Mouse (Mus musculus) stomach, embryonic 16.5 days (tissue): ENCODE data around the gene Irf1. TPM values are rescaled to one million over a fixed set of nuclear protein-coding genes. Genes with fewer than 3 reads are reported as not detected.

Experiments used
- ATAC-seq: fragments of 200-750 bp; cut with Nextera tagmentation; 2 replicates; pipeline ENCODE4 v1.8.0; 2017; ENCODE audit warnings: moderate number of reproducible peaks, moderate TSS enrichment; ENCODE audit not compliant: insufficient read depth, low FRiP score
- H3K27ac ChIP-seq: fragments of 300-500 bp; sonication (generic); 2 replicates; pipeline ENCODE4 v1.5.1; 2014; ENCODE audit warnings: low read length
- H3K27me3 ChIP-seq: fragments of 300-500 bp; sonication (generic); 2 replicates; pipeline ENCODE4 v1.6.1; 2014; ENCODE audit warnings: low read length, control low read depth, mixed read lengths; ENCODE audit not compliant: control insufficient read depth, insufficient read depth
- H3K36me3 ChIP-seq: fragments of 300-500 bp; sonication (generic); 2 replicates; pipeline ENCODE4 v1.6.1; 2014; ENCODE audit warnings: low read length; ENCODE audit not compliant: control insufficient read depth, insufficient read depth
- H3K4me1 ChIP-seq: fragments of 300-500 bp; sonication (generic); 2 replicates; pipeline ENCODE4 v1.6.1; 2014; ENCODE audit warnings: low read length, control low read depth, mixed read lengths; ENCODE audit not compliant: control insufficient read depth, insufficient read depth
- H3K4me2 ChIP-seq: fragments of 300-500 bp; sonication (generic); 2 replicates; pipeline ENCODE4 v1.6.1; 2014; ENCODE audit warnings: low read depth, low read length, mixed read lengths
- H3K4me3 ChIP-seq: fragments of 300-500 bp; sonication (generic); replicated peaks from 2 replicates; pipeline ENCODE4 v1.5.1; 2014; ENCODE audit warnings: mild to moderate bottlenecking, low read length
- H3K9ac ChIP-seq: fragments of 300-500 bp; sonication (generic); 2 replicates; pipeline ENCODE4 v1.6.1; 2014; ENCODE audit warnings: low read length
- H3K9me3 ChIP-seq: fragments of 300-500 bp; sonication (generic); replicated peaks from 2 replicates; pipeline ENCODE4 v1.6.1; 2016; ENCODE audit warnings: low read length, control low read depth; ENCODE audit not compliant: control insufficient read depth
- WGBS: fragments of 180-500 bp; shearing (Covaris S2); extraction: QIAGEN DNeasy Blood & Tissue Kit; methylation state at CpG from one replicate; pipeline ENCODE4 v1.1.7; 2014; 5-methylcytosine and 5-hydroxymethylcytosine counted together
- microRNA-seq: library from miRNA; unstranded; fragments of <30 nt; microRNA quantifications from one replicate; pipeline ENCODE4, GENCODE M21; 2016
- polyA plus RNA-seq: library from polyadenylated mRNA; unstranded; fragments of >200 nt; fragmentation: Nextera tagmentation; extraction: Ambion mirVana; gene quantifications from 2 replicates; pipeline ENCODE4 v1.2.1, GENCODE M21; 2015

Irf1 gene
- polyA plus RNA-seq, 1 experiment from 2014 or later, result 25.8 TPM

DNA sequence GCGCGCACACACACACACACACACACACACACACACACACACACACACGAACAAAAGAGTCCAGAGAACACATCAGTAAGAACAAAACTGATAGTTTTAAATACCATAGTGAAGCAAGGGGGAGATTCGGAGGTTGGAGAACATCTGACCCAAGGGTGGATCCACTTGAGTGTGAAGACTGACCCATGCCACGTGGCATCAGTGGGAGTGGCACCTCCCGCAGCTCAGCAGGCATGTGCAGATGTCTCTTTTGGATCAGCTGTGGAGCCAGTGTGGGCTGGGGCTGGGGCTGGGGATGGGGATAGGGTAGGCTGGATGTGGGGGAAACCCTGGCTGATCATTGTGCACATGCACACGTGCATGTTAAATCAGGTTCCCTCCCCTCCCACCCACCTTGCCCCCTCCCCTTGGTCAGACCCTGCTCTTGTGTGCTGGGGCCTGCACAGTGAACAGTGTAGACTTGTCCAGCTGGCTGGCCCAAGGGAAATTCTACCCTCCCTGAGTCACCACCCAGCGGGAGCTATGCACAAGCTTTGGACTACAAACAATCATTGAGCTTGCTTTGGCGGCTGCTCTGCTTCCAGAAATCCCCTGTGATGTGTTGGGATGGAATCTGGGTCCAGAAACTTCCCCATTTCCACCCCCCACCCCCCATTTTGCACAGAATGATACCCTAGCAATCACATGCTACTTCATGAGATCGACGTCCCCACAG is 51.6 kb downstream of the Irf1 start:
- no peak overlapping the region for H3K4me3 ChIP-seq
- no peak overlapping the region for H3K4me2 ChIP-seq
- WGBS, result 81% methylated on average over 11 of the region's 11 CpGs
- H3K27ac ChIP-seq, result no peak overlapping the region
- 0 out of 2 replicates have a peak, but pooled peaks cover 3% of the 10 kb centered on the region for H3K4me1 ChIP-seq
- no peak overlapping the region for H3K9ac ChIP-seq
- no peaks in the 10 kb centered on the region for H3K27me3 ChIP-seq
- no peaks in the 10 kb centered on the region for H3K36me3 ChIP-seq
- ATAC-seq, result no peak
- H3K9me3 ChIP-seq, result no peaks in the 10 kb centered on the region

DNA sequence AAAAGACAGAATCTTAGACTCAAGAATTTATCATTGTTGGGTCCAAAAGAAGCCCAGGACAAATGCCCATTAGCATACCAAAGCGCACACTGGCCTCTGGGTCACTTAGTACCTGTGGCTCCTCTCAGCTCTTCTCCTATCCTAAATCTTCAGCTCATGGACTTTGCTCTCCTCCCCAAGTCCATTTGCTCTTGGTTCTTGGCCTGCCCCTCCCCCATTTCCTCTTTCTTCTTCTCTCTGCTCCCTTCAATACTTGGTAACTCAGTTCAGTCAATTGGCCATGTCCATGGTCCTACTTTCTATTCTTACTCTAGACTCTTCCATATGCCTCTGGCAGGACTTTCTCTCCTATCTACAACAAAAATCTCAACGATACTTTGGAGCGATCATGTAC is 52.1 kb downstream of the Irf1 start:
- H3K27me3 ChIP-seq, result no peaks in the 10 kb centered on the region
- no peak overlapping the region for H3K4me3 ChIP-seq
- no peak overlapping the region for H3K27ac ChIP-seq
- WGBS, result 90% methylated on average over 3 of the region's 3 CpGs
- no peak for ATAC-seq
- no peaks in the 10 kb centered on the region for H3K36me3 ChIP-seq
- no peak overlapping the region for H3K4me2 ChIP-seq
- no peaks in the 10 kb centered on the region for H3K9me3 ChIP-seq
- H3K4me1 ChIP-seq, result 0 out of 2 replicates have a peak, but pooled peaks cover 3% of the 10 kb centered on the region
- H3K9ac ChIP-seq, result no peak overlapping the region

DNA sequence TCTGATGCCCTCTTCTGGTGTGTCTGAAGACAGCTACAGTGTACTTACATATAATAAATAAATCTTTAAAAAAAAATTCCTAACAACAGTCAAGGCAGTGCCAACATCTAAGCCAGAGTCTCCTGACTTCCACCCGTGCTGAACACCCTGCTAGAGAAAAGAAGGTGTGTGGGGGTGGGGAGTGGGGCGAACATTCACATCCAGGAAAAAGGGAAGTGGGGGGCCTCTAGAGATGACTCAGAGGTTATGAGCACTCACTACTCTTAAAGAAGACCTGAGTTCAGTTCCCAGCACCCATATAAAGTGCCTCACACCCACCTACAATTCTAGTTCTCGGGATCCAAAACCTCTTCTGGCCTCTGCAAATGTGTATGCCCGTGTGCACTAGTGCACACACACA is 55.6 kb downstream of the Irf1 start:
- H3K9me3 ChIP-seq, result no peaks in the 10 kb centered on the region
- H3K4me3 ChIP-seq, result no peak overlapping the region
- WGBS, result 78% methylated on average over 4 of the region's 4 CpGs
- H3K27me3 ChIP-seq, result no peaks in the 10 kb centered on the region
- no peaks in the 10 kb centered on the region for H3K36me3 ChIP-seq
- H3K27ac ChIP-seq, result no peak overlapping the region
- no peak overlapping the region for H3K9ac ChIP-seq
- 0 out of 2 replicates have a peak, but pooled peaks cover 3% of the 10 kb centered on the region for H3K4me1 ChIP-seq
- no peak for ATAC-seq
- H3K4me2 ChIP-seq, result no peak overlapping the region

Small RNAs within 50 kb of the gene (microRNA-seq; reads per million reads assigned to microRNA genes)
- not detected for gene Mir7671

Other genes starting within 250 kb of the Irf1 start
- gene Kif3a, start 202.6 kb upstream of the Irf1 start, polyA plus RNA-seq, result 53.5 and 57.0 TPM in 2 replicates
- gene Il4, start 151.3 kb upstream of the Irf1 start, polyA plus RNA-seq, result 0.95 and 1.1 TPM in 2 replicates
- gene Il13, start 135.3 kb upstream of the Irf1 start, polyA plus RNA-seq, result not detected in 2 replicates
- gene Rad50, start 62.7 kb upstream of the Irf1 start, polyA plus RNA-seq, result 25.2 and 27.8 TPM in 2 replicates
- 0.15 TPM in 1 of 2 replicates, not detected in the other for gene Il5, start 49.2 kb upstream of the Irf1 start, polyA plus RNA-seq
- 0.51 TPM in 1 of 2 replicates, not detected in the other for gene Gm17334, start 3.2 kb downstream of the Irf1 start, polyA plus RNA-seq
- gene Gm12216, start 89.2 kb downstream of the Irf1 start, polyA plus RNA-seq, result 2.0 and 2.4 TPM in 2 replicates
- 9.4 and 10.7 TPM in 2 replicates for gene Slc22a5, start 121.6 kb downstream of the Irf1 start, polyA plus RNA-seq
- 8.9 and 9.2 TPM in 2 replicates for gene Slc22a21, start 210.3 kb downstream of the Irf1 start, polyA plus RNA-seq